Mouse (Mus musculus) mouse embryonic stem cell (cell line): ENCODE data around the gene Gstp2.
"Not testable (repeated sequence)": the region's sequence is repeated elsewhere in the genome, so short reads cannot be mapped to it uniquely, and the experiment has no call there.

Experiments
- in situ Hi-C, 2 experiments: fragments of 300-500 bp; cut with MboI; formaldehyde crosslinking; loops; 1 replicate in 1 of 2; 3 replicates in 1 of 2; pipeline ENCODE4 v1.14.3; 2019 to 2020; ENCODE audit warnings: low sequenced_read_pairs in 2 of 2, low pct_unique_long_range_greater_than_20kb in 1 of 2, mixed read lengths in 1 of 2; ENCODE audit not compliant: unreplicated experiment in 1 of 2

The Gstp2 gene

GRCm38 (mm10) chr19:4072706-4073424, 27.0 kb upstream of the Gstp2 start:
- in situ Hi-C loops: no loop called here

GRCm38 (mm10) chr19:4071406-4071805, 25.6 kb upstream of the Gstp2 start:
- in situ Hi-C loops: no loop called here

GRCm38 (mm10) chr19:4070756-4071155, 24.9 kb upstream of the Gstp2 start:
- in situ Hi-C loops: no loop called here

- in situ Hi-C loops: no loop called here
These were observed 24.5 kb upstream of the Gstp2 start for GRCm38 (mm10) chr19:4070311-4070710.

GRCm38 (mm10) chr19:4068717-4069410, 23.0 kb upstream of the Gstp2 start:
- in situ Hi-C loops: no loop called here

GRCm38 (mm10) chr19:4068242-4068641, 22.4 kb upstream of the Gstp2 start:
- in situ Hi-C loops: not testable (repeated sequence)

- in situ Hi-C loops: no loop called here
These were observed 21.1 kb upstream of the Gstp2 start for GRCm38 (mm10) chr19:4066877-4067276.

- in situ Hi-C loops: no loop called here
These were observed 20.5 kb upstream of the Gstp2 start for GRCm38 (mm10) chr19:4066280-4066679.

- in situ Hi-C loops: not testable (repeated sequence)
These were observed 18.7 kb upstream of the Gstp2 start for GRCm38 (mm10) chr19:4064501-4064900.

GRCm38 (mm10) chr19:4063357-4063756, 17.5 kb upstream of the Gstp2 start:
- in situ Hi-C loops: not testable (repeated sequence)

- in situ Hi-C loops: no loop called here
These were observed 15.2 kb upstream of the Gstp2 start for GRCm38 (mm10) chr19:4060899-4061465.

- in situ Hi-C loops: not testable (repeated sequence)
These were observed 14.4 kb upstream of the Gstp2 start for GRCm38 (mm10) chr19:4060044-4060898.

GRCm38 (mm10) chr19:4059069-4059740, 13.4 kb upstream of the Gstp2 start, which contains the start of gene Gstp3:
Gstp3 (minus strand) TSS chr19:4059569.
- in situ Hi-C loops: no loop called here

GRCm38 (mm10) chr19:4058581-4058980, 12.8 kb upstream of the Gstp2 start:
- in situ Hi-C loops: no loop called here

GRCm38 (mm10) chr19:4057962-4058361, 12.1 kb upstream of the Gstp2 start:
- in situ Hi-C loops: no loop called here

GRCm38 (mm10) chr19:4057389-4057788, 11.6 kb upstream of the Gstp2 start:
- in situ Hi-C loops: no loop called here

- in situ Hi-C loops: no loop called here
These were observed 10.9 kb upstream of the Gstp2 start for GRCm38 (mm10) chr19:4056727-4057126.

- in situ Hi-C loops: no loop called here
These were observed 10.3 kb upstream of the Gstp2 start for GRCm38 (mm10) chr19:4055947-4056693.
